Mouse (Mus musculus) MN1 (cell line): ENCODE results near the gene Osbpl9.

Experiments
- DNase-seq: peaks from one replicate; pipeline ENCODE4 v3.0.0-alpha.2; 2016; ENCODE audit warnings: low spot score

Gene Osbpl9

DNA sequence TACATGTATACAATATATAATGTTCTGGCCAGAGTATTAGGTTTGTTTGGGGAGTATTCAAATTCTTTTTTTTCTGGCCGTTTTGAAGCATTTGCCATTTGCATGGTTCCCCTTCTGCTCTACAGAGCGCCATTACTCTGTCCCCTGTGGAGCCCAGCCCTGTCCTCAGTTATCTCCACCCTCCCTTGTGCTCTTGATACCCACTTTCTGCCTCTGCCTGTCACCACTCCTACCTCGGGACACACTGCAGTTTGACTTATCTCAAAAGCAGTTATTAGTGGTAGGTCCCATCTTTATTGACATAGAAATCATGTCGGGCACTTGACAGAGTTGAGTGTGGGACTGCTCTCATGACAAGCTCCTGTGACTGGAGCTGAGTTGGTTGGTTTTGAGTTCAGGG lies 159.3 kb downstream of the Osbpl9 start:
- no peak for DNase-seq

DNA sequence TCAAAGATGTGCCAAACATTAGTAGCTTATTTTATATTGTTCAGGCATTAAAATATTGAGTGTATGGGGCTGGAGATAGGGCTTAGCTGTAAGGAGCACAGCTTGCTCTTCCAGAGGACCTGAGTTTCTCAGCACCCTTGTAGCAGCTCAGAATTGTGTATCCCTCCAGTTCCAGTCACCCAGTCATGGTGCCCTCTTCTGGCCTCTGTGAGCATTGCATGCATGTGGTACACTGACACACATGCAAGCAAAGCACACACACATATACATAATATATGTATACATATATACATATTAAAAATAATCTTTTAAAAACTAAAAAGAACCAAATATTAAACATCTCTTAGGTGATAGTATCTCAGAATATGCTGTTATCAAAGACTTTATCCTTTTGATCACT lies 165.7 kb downstream of the Osbpl9 start:
- no peak for DNase-seq

DNA sequence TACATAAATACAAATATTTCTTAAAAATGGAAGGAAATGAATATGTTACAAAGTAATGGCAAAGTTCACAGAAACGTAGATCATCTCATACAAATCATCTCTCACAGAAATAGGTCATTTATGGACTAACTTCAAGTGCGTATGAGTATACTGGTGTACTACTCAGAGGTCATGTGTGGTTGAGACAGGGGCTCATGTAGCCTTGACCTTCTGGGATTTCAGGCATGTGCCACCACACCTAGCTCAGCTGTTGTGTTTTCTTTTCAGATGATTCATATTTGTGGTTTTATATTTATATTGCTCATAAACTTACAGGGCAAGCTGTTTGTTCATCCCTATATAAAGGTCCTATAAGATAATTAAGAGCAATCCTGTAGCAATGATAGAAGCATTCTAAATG lies 171.8 kb downstream of the Osbpl9 start:
- DNase-seq: no peak

DNA sequence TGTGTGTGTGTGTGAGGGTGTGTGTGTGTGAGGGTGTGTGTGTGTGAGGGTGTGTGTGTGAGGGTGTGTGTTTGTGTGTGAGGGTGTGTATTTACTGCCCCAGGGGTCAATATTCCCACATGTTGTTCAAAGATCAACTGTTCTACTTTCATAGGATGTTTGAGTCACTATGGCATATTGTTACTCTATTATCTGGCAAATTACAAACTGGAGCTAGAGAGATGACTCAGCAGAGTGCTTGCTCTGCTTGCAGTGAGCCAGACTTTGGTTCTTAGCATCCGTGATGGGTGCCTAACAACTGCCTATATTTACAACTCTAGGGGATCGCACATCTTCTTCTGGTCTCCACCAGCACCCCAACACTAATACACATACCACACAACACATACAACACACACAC lies 172.2 kb downstream of the Osbpl9 start:
- peak; percentile 6 for DNase-seq

DNA sequence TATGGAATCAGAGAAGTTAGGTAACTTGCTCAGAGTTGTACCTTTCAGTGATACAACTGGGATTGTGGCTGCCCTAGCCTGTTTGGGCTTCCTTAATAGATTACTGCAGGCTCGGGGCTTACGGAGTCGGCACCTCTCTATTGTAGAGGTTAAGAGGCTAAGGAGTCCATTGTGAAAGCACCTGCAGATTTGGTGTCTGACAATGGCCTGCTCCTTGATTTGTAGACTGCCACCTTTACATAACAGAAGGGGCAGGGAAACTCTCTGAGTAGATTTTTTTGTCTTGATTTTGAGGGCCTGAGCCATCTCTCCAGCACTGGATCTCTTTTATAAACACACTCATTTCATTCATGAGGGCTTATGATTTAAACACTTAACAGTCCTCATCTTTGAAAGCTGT lies 175.5 kb downstream of the Osbpl9 start:
- no peak for DNase-seq

DNA sequence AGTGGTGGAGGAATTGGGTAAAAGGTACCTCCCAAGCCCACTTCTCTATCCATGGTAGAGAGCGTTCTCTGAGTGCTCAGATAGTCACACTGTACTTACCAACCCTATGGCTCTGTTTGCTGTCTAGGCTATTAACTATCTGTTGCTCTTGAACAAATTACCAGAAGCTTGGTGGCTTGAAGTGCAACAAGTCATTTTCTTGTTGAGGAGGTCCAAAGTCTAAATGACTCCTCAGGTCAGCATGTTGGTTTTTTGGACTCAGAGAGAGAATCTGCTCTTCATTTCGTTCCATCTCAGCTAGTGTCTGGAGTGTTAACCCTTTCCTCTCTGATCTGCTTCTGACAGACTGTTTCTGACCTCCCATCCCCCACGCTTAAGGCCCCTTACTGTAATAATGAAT lies 177.0 kb downstream of the Osbpl9 start:
- DNase-seq: no peak

DNA sequence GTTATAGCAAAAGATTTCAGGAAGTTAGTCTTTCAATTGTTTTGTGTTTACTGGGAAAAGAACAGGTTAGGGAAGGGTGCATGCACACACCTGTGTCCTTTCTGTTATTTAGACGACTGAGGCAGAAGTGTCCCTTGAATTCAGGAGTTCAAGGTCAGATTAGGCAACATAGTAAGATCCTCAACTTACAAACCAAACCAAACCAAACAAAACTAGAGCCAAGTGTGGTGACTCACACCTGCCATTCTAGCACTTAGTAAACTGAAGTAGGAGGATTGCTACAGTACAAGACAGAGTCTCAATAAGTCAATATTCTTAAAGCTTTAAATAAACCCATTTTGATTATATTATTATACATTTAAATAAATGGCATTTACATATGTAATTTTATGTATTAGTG lies 180.1 kb downstream of the Osbpl9 start:
- DNase-seq: no peak

DNA sequence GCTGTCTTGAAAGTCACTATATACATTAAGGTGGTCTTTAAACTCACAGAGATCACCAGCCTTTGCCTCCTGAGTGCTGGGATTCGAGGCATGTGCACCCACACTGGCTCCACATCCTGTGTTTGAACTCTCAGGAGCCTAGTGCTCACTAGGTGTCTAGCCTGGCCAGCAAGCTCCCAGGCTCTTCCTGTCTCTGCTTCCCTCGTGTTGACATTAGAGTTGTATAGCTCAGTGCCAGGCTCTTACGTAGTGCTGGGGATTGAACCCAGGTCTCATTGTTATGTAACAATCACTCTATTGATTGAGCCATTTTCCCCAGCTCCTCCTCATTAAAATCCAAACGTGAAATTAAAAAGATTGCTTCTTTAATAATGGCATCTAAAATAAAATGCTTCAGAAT lies 182.8 kb downstream of the Osbpl9 start:
- no peak for DNase-seq

DNA sequence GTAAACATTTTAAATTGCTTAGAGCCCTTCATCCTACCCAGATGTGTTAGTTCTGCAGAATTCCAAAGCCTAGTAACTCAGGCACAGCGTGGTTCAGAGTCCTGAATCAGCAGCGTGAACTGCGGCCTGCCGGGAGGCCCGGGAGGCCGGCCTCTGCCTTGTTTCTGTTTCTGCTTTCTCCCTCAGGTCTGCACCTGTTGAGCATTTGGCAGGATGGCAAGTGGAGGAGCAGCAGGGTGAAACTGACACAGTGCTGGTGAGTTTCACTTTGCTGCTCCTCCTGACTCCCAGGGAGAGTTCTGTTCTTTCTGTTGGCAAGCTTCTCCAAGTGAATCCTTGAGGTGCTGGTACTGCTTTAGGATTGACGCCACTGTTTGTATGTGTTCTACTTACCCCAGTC lies 184.6 kb downstream of the Osbpl9 start:
- DNase-seq: no peak

DNA sequence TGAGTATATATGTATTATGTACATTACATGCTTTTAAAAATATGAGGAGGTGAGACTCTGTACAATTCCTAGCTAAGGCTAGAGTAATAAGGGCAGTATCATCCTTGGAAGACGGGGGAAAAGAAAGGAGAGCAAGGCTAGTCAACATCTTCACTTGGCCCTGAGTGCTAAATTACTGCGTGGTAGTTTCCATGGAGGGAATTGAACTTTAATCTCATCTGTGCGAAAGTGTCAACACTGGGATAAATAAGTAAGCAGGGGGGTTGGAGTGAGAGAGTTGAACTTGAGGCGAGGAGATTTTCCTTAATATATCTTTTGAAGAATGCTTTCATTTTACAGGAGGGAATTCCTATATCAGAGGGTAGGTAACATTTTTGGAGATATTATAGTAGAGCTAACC lies 188.0 kb downstream of the Osbpl9 start:
- no peak for DNase-seq
